In the genomic region with DNA sequence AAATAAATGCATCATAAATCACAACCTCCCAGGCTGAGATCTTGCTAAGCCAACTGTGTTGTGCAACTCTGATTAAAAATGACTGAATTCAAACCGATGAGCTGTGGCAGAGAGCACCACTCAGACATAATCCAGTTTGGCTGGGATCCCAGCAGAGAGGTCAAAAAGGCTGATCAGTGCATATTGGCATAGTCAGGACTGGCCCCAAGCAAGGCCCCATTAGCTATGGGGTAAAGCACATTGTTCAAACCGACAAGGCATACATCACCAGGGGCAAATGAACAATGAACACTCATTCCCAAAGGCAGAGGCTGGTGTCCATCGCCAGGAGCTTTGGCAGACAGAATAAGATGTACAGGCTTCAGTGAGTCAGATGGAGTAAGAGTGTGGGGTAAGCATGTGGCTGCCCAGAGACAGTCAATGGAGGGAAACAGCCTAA, we compare ENCODE assay signal across 11 mouse cellular contexts.
DNase-seq lines count a peak whose midpoint lies in the region; ATAC-seq lines count a peak whose summit lies in the region.
"Had no signal": no experiment of that assay in that cellular context is flagged by ENCODE, and none has a peak within 500 bp of the region (broad histone marks: within the 10 kb centered on the region; RNA-seq: fewer than 3 reads in every experiment).

No protein-coding gene starts in this region.

- ATAC-seq in neural tube, embryonic 11.5 days (ENCODE audit: insufficient read depth, low FRiP score, low TSS enrichment) = peak; percentile 38; the same call in 1 of the 2 replicates
- ATAC-seq in midbrain, embryonic 13.5 days = peak; percentile 71
- ATAC-seq in stomach, embryonic 16.5 days (ENCODE audit: insufficient read depth, low FRiP score) = 0 out of 2 replicates have a peak, but pooled peaks have one; percentile 37

- DNase-seq in cerebellum, postnatal 10 days = peak; percentile 55 to 61
- no peak for DNase-seq in cerebellum, postnatal 25 days
- no peak for DNase-seq in neural tube, embryonic 11.5 days (ENCODE audit: low spot score)
- no peak for DNase-seq in neural tube, embryonic 10.5 days (ENCODE audit: extremely low spot score, low spot score)
- DNase-seq in yolk sac, embryonic 10.5 days (ENCODE audit: low spot score) = no peak
- no peak for DNase-seq in right cerebral cortex, postnatal 10 days (ENCODE audit: low spot score in 2 of 2)
- DNase-seq: gastrocnemius, postnatal 14 days; spleen, adult 18-20 months had no signal

- no peak overlapping the region for H3K9ac ChIP-seq in neural tube, embryonic 11.5 days (ENCODE audit: low read length)
- no peak overlapping the region for H3K9ac ChIP-seq in midbrain, embryonic 13.5 days (replicated peaks)
- H3K9ac ChIP-seq in stomach, embryonic 16.5 days (ENCODE audit: low read length) = no peak overlapping the region
- H3K9ac ChIP-seq: liver, embryonic 15.5 days had no signal

- no peaks in the 10 kb centered on the region for H3K4me1 ChIP-seq in neural tube, embryonic 11.5 days (ENCODE audit: control insufficient read depth, insufficient read depth, low read length)
- no peaks in the 10 kb centered on the region for H3K4me1 ChIP-seq in midbrain, embryonic 13.5 days (replicated peaks)
- 0 out of 2 replicates have a peak, but pooled peaks cover 4% of the 10 kb centered on the region for H3K4me1 ChIP-seq in stomach, embryonic 16.5 days (ENCODE audit: control insufficient read depth, insufficient read depth, low read length)
- H3K4me1 ChIP-seq: liver, embryonic 15.5 days had no signal

- H3K4me2 ChIP-seq in neural tube, embryonic 11.5 days (ENCODE audit: low read depth) = no peak overlapping the region
- no peak overlapping the region for H3K4me2 ChIP-seq in midbrain, embryonic 13.5 days (replicated peaks)
- no peak overlapping the region for H3K4me2 ChIP-seq in stomach, embryonic 16.5 days (ENCODE audit: low read depth, low read length)
- H3K4me2 ChIP-seq: liver, embryonic 15.5 days had no signal

- WGBS in neural tube, embryonic 11.5 days = 44% methylated on average over 3 of the region's 3 CpGs
- 36% methylated on average over 3 of the region's 3 CpGs for WGBS in midbrain, embryonic 13.5 days
- WGBS in stomach, embryonic 16.5 days = 36% methylated on average over 3 of the region's 3 CpGs

- H3K9me3 ChIP-seq in neural tube, embryonic 11.5 days (ENCODE audit: control insufficient read depth, low read length) = no peaks in the 10 kb centered on the region
- H3K9me3 ChIP-seq in midbrain, embryonic 13.5 days = no peaks in the 10 kb centered on the region
- H3K9me3 ChIP-seq in stomach, embryonic 16.5 days (replicated peaks; ENCODE audit: control insufficient read depth, low read length) = no peaks in the 10 kb centered on the region
- H3K9me3 ChIP-seq: liver, embryonic 15.5 days had no signal

- no peaks in the 10 kb centered on the region for H3K27me3 ChIP-seq in neural tube, embryonic 11.5 days (ENCODE audit: control insufficient read depth, insufficient read depth, low read length)
- no peaks in the 10 kb centered on the region for H3K27me3 ChIP-seq in midbrain, embryonic 13.5 days
- H3K27me3 ChIP-seq in stomach, embryonic 16.5 days (ENCODE audit: control insufficient read depth, insufficient read depth, low read length) = no peaks in the 10 kb centered on the region
- H3K27me3 ChIP-seq: liver, embryonic 15.5 days had no signal

- no peak overlapping the region for H3K27ac ChIP-seq in neural tube, embryonic 11.5 days (ENCODE audit: low read depth, low read length)
- H3K27ac ChIP-seq in midbrain, embryonic 13.5 days = no peak overlapping the region
- no peak overlapping the region for H3K27ac ChIP-seq in stomach, embryonic 16.5 days (ENCODE audit: low read length)
- H3K27ac ChIP-seq: liver, embryonic 15.5 days had no signal

- H3K4me3 ChIP-seq in neural tube, embryonic 11.5 days (ENCODE audit: low read depth, low read length) = no peak overlapping the region
- H3K4me3 ChIP-seq in midbrain, embryonic 13.5 days (replicated peaks) = no peak overlapping the region
- H3K4me3 ChIP-seq in stomach, embryonic 16.5 days (replicated peaks; ENCODE audit: low read length) = no peak overlapping the region
- H3K4me3 ChIP-seq: liver, embryonic 15.5 days had no signal

- H3K36me3 ChIP-seq in neural tube, embryonic 11.5 days (ENCODE audit: control insufficient read depth, insufficient read depth, low read length) = no peaks in the 10 kb centered on the region
- H3K36me3 ChIP-seq in midbrain, embryonic 13.5 days = peaks cover 3% of the 10 kb centered on the region
- H3K36me3 ChIP-seq in stomach, embryonic 16.5 days (ENCODE audit: control insufficient read depth, insufficient read depth, low read length) = no peaks in the 10 kb centered on the region
- H3K36me3 ChIP-seq: liver, embryonic 15.5 days had no signal

Comparison
In these comparisons a context has a peak if more than half of its experiments do, and no peak if none do; other contexts are left out.
1. DNase-seq: peak in cerebellum, postnatal 10 days (2 of 2); none in cerebellum, postnatal 25 days (0 of 2), neural tube, embryonic 11.5 days (single experiment), neural tube, embryonic 10.5 days (single experiment), yolk sac, embryonic 10.5 days (single experiment) and right cerebral cortex, postnatal 10 days (0 of 2).
2. Peak in every context shown above with its lines, with median percentiles within 50 percentile points of each other: ATAC-seq.